Mouse (Mus musculus) kidney, postnatal 0 days (tissue): ENCODE results near the gene Cog1. TPM values are rescaled to one million over a fixed set of nuclear protein-coding genes. Genes with fewer than 3 reads are reported as not detected.
"Not testable (repeated sequence)": the region's sequence is repeated elsewhere in the genome, so short reads cannot be mapped to it uniquely, and the experiment has no call there.

Experiments
- ATAC-seq: fragments of 200-750 bp; cut with Nextera tagmentation; replicated peaks from 2 replicates; pipeline ENCODE4 v1.8.0; 2017; ENCODE audit warnings: low read depth, moderate number of reproducible peaks, moderate TSS enrichment, moderate library complexity; ENCODE audit not compliant: low FRiP score
- DNase-seq: peaks from one replicate; pipeline ENCODE4 v3.0.0-alpha.2; 2016; ENCODE audit warnings: low spot score
- H3K27ac ChIP-seq: fragments of 300-500 bp; sonication (generic); 2 replicates; pipeline ENCODE4 v1.5.1; 2014; ENCODE audit warnings: mild to moderate bottlenecking
- H3K27me3 ChIP-seq: fragments of 300-500 bp; sonication (generic); 2 replicates; pipeline ENCODE4 v1.6.1; 2014; ENCODE audit warnings: low read length, mixed read lengths; ENCODE audit not compliant: insufficient read depth
- H3K36me3 ChIP-seq: fragments of 300-500 bp; sonication (generic); 2 replicates; pipeline ENCODE4 v1.6.1; 2014; ENCODE audit warnings: low read length, mixed read lengths; ENCODE audit not compliant: insufficient read depth
- H3K4me1 ChIP-seq: fragments of 300-500 bp; sonication (generic); replicated peaks from 2 replicates; pipeline ENCODE4 v1.6.1; 2014; ENCODE audit warnings: antibody characterized with exemption, low read length, mixed read lengths; ENCODE audit not compliant: insufficient read depth
- H3K4me2 ChIP-seq: fragments of 300-500 bp; sonication (generic); 2 replicates; pipeline ENCODE4 v1.6.1; 2014; ENCODE audit warnings: mild to moderate bottlenecking, low read length, moderate library complexity, mixed read lengths
- H3K4me3 ChIP-seq: fragments of 300-500 bp; sonication (generic); replicated peaks from 2 replicates; pipeline ENCODE4 v1.5.1; 2014; ENCODE audit warnings: low read depth, low read length
- H3K9ac ChIP-seq: fragments of 300-500 bp; sonication (generic); 2 replicates; pipeline ENCODE4 v1.6.1; 2014; ENCODE audit warnings: low read depth, low read length
- H3K9me3 ChIP-seq: fragments of 300-500 bp; sonication (generic); replicated peaks from 2 replicates; pipeline ENCODE4 v1.6.1; 2016; ENCODE audit warnings: low read length, inconsistent platforms, mixed read lengths
- CTCF ChIP-seq: IDR thresholded peaks from 2 replicates; pipeline ENCODE4 v1.5.1; 2016; ENCODE audit warnings: antibody characterized with exemption, low read depth, mild to moderate bottlenecking, moderate library complexity
- WGBS: fragments of 180-500 bp; shearing (Covaris S2); extraction: QIAGEN DNeasy Blood & Tissue Kit; methylation state at CpG from one replicate; pipeline ENCODE4 v1.1.7; 2014; 5-methylcytosine and 5-hydroxymethylcytosine counted together
- polyA plus RNA-seq: library from polyadenylated mRNA; unstranded; fragments of >200 nt; fragmentation: Nextera tagmentation; extraction: Ambion mirVana; gene quantifications from 2 replicates; pipeline ENCODE4 v1.2.1, GENCODE M21; 2015

Gene Cog1
- polyA plus RNA-seq, 1 experiment from 2014 or later: 21.0 TPM

DNA sequence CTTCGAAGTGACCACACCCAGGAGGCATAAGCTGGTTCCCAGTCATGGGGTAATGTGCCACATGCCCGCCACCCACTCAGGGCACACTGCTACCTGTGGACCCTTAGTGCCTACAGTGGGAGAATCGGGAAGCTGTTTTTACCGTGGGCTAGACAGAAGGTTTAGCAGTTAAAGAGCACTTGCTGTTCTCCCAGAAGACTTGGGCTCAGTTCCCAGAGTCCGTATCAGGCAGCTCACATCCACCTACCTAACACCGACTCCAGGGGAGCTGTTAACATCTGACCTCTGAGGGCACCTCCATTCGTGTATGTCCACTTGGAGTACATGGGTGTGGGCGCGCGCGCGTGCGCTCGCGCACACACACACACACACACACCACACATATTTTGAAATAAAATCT, 5.1 kb downstream of the Cog1 start:
- TF ChIP-seq CTCF: no peak
- Histone ChIP-seq H3K27me3 (no peaks in the 10 kb centered on the region), H3K9me3 (no peaks in the 10 kb centered on the region), H3K4me3 (no peak overlapping the region), H3K4me2 (no peak overlapping the region), H3K9ac (no peak overlapping the region), H3K4me1 (peaks cover 5% of the 10 kb centered on the region; the same call in 1 of the 2 replicates), H3K36me3 (peaks cover 64% of the 10 kb centered on the region), H3K27ac (no peak overlapping the region)
- WGBS: 93% methylated on average over 15 of the region's 15 CpGs
- DNase-seq (no peak), ATAC-seq (no peak)

- no peak for TF ChIP-seq CTCF
- ATAC-seq: no peak
- no peak overlapping the region for H3K9ac ChIP-seq
- H3K36me3 ChIP-seq: peaks cover 64% of the 10 kb centered on the region
- 82% methylated on average over 18 of the region's 18 CpGs for WGBS
- DNase-seq: no peak
- H3K9me3 ChIP-seq: no peaks in the 10 kb centered on the region
- H3K27me3 ChIP-seq: no peaks in the 10 kb centered on the region
- no peak overlapping the region for H3K4me3 ChIP-seq
- 0 out of 2 replicates have a peak, but pooled peaks cover 5% of the 10 kb centered on the region for H3K4me1 ChIP-seq
- H3K4me2 ChIP-seq: no peak overlapping the region
- no peak overlapping the region for H3K27ac ChIP-seq
Measured at GRCm38 (mm10) chr11:113654561-113655270, 5.7 kb downstream of the Cog1 start.

DNA sequence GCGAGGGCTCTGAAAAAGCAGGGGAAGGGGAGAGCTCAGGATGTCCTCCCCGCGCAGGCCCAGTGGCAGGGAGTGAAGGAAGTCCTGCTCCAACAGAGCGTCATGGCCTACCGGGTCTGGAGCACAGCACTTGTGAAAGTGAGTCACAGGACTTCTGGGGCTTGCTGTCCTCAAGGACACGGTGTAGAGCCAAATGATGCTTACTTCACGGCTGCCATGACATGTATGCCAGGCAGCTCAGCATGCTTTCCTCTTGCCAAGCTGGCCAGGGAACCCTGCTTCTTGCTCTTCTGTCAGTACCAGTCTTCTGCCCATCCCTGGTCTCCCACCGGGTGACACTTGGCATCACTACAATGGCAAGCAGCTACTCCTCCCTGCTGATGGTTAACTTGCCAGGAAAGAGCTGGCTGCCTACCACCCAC, 7.6 kb downstream of the Cog1 start:
- H3K36me3 ChIP-seq: peaks cover 72% of the 10 kb centered on the region
- no peak for ATAC-seq
- H3K4me3 ChIP-seq: no peak overlapping the region
- H3K4me2 ChIP-seq: no peak overlapping the region
- no peak for TF ChIP-seq CTCF
- H3K9ac ChIP-seq: no peak overlapping the region
- no peak for DNase-seq
- no peaks in the 10 kb centered on the region for H3K27me3 ChIP-seq
- H3K27ac ChIP-seq: no peak overlapping the region
- no peaks in the 10 kb centered on the region for H3K9me3 ChIP-seq
- no peaks in the 10 kb centered on the region for H3K4me1 ChIP-seq
- WGBS: 87% methylated on average over 8 of the region's 8 CpGs

- Histone ChIP-seq H3K9me3 (no peaks in the 10 kb centered on the region), H3K27ac (no peak overlapping the region), H3K27me3 (no peaks in the 10 kb centered on the region), H3K9ac (no peak overlapping the region), H3K4me3 (no peak overlapping the region), H3K4me2 (no peak overlapping the region), H3K4me1 (no peaks in the 10 kb centered on the region), H3K36me3 (peaks cover 77% of the 10 kb centered on the region)
- TF ChIP-seq CTCF: no peak
- ATAC-seq (no peak), DNase-seq (no peak)
- WGBS: 53% methylated on average over 4 of the region's 4 CpGs
Measured at GRCm38 (mm10) chr11:113657221-113657620, 8.3 kb downstream of the Cog1 start.

- Histone ChIP-seq H3K36me3 (peaks cover 69% of the 10 kb centered on the region), H3K27me3 (no peaks in the 10 kb centered on the region), H3K27ac (peak overlapping the region; percentile 47), H3K9ac (no peak overlapping the region), H3K4me2 (no peak overlapping the region), H3K4me3 (no peak overlapping the region), H3K9me3 (no peaks in the 10 kb centered on the region), H3K4me1 (no peaks in the 10 kb centered on the region)
- no peak for TF ChIP-seq CTCF
- DNase-seq: no peak
- peak; percentile 40; the same call in 1 of the 2 replicates for ATAC-seq
- WGBS: 62% methylated on average over 8 of the region's 8 CpGs
Measured at GRCm38 (mm10) chr11:113658319-113658718, 9.3 kb downstream of the Cog1 start.

DNA sequence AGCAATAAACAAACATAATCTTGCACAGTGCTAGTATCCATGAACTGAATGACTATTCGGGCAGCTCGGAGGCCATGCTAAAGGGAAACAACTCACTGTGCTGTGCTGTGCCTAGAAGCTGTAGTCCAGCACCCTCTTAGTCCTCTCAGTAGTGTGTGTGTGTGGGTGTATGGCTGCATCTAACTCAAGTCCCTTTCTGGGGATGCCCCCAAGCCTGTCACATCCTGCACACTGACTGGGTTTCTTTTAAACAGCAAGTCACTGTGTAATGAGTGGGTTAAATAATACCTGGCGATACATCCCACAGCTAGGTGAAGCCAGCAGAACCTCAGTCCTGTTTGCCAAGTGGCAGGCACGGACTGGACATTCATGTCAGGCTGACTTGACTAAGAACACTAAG, 9.8 kb downstream of the Cog1 start:
- WGBS: 61% methylated on average over 4 of the region's 4 CpGs
- Histone ChIP-seq H3K4me2 (no peak overlapping the region), H3K27ac (peak overlapping the region; percentile 47), H3K4me1 (no peaks in the 10 kb centered on the region), H3K9me3 (no peaks in the 10 kb centered on the region), H3K9ac (no peak overlapping the region), H3K36me3 (peaks cover 69% of the 10 kb centered on the region), H3K4me3 (no peak overlapping the region), H3K27me3 (no peaks in the 10 kb centered on the region)
- ATAC-seq: no peak
- DNase-seq: no peak
- no peak for TF ChIP-seq CTCF

- peak; percentile 39 for TF ChIP-seq CTCF
- peaks cover 61% of the 10 kb centered on the region for H3K36me3 ChIP-seq
Measured at GRCm38 (mm10) chr11:113660213-113660612, 11.2 kb downstream of the Cog1 start.

More at GRCm38 (mm10) chr11:113660213-113660612, 11.2 kb downstream of the Cog1 start:
- H3K9ac ChIP-seq, H3K4me1 ChIP-seq, H3K27ac ChIP-seq, H3K9me3 ChIP-seq, DNase-seq, H3K4me3 ChIP-seq, H3K27me3 ChIP-seq, H3K4me2 ChIP-seq, ATAC-seq: not testable (repeated sequence)
- WGBS: 90% methylated on average over 3 of the region's 3 CpGs
